Mouse (Mus musculus): ENCODE results near the gene Tmem30a.

The Tmem30a gene

DNA sequence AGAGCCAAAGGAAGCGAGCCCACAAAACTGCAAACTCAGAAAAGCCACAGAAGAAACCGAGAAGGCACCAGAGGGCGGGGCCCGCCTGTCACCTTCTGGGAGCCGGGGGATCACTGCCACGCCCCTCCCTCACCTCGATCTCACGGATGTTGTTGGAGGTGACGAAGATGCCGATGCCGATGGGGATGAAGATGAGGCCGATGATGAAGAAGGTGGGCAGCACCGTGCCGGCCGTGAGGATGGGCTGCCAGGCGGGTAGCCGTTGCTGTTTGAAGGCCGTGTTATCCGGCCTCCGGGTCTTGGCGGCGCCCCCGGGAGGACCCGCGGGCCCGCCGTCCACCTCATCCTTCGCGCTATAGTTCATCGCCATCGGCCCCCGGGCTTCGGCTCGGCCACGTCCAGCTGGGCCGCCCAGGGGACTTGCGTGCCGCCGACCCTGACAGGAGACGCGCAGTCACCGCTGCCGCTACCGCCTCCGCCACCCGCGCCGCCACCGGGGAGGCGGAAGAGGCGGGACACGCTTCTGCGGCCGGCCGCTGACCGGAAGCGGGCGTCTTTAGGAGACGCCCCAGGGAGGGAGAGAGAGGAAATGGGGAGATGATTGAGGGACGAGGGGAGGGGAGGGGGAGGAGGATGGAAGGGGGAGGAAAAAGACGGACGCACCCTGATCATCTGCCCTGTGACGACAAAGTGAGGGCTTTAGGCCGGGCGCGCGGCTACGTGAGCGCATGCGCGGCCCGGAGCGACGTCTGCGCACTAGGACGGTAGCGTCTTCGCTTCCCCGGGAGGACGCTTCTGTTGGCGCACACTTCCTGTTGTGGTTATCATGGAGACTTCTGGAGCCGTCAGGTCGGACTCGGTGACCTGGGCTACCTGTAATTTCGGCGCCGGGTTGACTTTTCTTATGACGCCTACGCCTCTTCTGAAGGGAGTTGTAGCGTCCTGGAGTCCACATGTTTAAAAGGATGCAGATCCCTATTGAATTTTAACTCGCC lies at the start of gene Tmem30a:
Gene Tmem30a, minus strand, starts transcription at position 667 of the 995 bp plus-strand sequence.
- in situ Hi-C loops (cut with MboI) = no loop called here

DNA sequence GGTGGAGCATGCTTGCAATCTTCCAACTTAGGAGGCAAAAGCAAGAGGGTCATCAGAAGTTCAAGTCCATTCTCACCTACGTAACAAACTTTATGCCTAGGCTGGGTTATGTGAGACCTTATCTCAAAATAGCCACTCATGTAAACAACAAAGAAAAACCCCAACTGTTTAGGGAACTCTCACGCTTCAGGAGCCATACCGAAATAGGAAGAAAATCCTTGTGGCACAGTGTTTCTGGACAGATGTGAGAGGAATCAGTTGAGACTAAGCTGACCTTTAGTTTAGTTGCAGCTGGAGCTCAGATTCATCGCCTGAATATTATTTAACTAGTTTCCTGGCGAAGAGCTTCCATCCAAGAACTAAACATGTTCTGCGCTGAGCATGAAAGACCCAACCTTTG lies 49.3 kb upstream of the Tmem30a start:
- in situ Hi-C loops (cut with MboI) = no loop called here

GRCm38 (mm10) chr9:79842028-79842427 lies 48.7 kb upstream of the Tmem30a start:
- in situ Hi-C loops (cut with MboI) = no loop called here

DNA sequence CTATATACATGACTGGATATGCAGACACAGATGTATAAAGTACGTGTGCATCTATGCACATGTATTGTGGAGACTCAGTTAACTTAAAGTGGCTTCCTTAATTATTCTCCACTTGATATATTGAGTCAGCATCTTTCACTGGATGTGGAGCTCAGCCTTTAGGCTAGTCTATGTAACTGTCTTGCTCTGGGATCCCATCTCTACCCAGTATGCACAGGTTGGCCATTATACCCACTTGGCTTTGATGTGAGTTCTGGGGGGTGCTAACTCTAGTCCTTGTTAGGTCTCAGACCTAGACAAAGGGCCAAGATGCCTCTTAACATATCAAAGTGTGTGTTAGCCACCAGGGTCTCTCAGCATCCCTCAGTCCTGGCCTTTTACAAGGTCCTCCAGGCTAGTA lies 38.0 kb upstream of the Tmem30a start:
- in situ Hi-C loops (cut with MboI) = no loop called here

DNA sequence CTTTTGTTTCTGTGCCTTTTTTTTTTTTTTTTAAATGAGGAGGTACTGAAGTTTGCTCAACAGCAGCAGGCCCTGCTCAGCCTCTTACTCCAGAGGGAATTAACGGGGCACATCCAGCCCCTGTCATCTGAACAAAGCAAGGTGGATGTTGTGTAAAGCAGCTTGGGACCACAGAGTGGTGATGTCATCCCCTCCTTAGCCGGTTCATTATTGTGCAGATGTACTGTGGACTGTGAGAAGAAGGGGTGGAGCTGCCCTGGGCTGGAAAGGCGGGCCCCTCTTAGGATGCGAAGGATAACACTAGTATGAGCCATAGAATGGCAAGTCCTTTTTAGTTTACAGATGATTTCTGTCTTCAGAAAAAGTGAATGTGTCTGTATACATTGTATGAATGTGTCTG lies 37.6 kb upstream of the Tmem30a start:
- in situ Hi-C loops (cut with MboI) = no loop called here

DNA sequence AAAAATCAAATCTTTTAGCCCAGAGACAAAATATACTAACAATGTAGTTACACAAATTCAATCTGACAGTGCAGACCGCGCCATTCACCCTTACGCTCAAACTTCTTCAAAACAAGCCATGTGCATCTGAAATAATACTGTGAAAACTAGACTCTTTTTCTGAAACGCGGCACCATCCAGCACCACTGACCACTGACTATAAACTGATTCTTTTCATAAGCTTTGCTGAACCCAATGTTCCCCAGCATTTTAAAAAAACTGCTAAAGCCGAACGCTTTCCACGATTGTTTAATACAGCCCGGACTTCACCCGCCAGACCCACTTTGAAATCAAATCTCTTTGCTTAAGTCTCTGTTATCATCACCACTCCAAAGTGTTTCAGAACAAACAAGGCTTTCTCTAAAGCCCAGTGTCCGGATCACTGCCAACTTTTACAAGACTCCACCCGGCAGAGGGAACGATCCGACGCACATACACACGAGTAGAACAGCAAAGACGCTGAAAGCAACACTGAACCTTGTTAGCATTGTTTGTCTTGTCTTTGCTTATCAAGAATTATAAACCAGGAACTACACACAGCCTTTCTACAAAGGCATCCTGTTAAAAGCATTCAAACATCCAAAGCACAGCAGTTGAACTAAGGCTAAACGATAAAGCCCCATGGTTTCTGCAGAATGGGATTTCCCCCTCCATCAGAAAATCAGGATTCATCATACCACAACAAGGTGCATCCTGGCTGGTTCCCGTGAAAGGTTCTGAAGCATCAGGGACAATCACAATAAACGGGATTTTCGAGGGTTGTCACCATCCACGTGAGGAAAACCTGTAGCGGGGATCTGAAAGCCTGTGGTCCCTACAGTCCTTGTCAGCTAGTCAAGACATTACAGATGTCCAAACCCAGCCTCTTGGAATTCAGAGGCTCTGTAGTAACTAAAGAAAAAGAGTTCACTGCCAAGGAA lies 36.8 kb upstream of the Tmem30a start:
- in situ Hi-C loops (cut with MboI) = no loop called here

- in situ Hi-C loops (cut with MboI) = no loop called here
These were observed 33.8 kb upstream of the Tmem30a start for GRCm38 (mm10) chr9:79827072-79827471.

GRCm38 (mm10) chr9:79825526-79825925 lies 32.2 kb upstream of the Tmem30a start:
- in situ Hi-C loops (cut with MboI) = no loop called here

DNA sequence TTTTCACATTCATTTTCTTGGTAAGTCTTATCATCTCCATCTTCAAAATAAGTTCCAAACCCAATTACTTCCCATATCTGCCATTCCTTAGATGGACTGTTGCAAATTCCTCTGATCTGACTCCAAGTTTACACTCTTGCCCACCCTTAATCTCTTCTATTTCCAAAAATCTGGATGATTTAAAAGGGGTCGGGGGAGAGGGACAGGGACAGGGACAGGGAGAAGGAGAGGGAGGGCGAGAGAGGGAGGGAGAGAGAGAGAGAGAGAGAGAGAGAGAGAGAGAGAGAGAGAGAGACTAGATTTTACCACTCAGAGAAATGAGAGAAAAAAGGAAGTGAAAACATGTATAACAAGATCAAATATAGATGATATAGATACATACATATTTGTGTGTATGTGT lies 30.5 kb upstream of the Tmem30a start:
- in situ Hi-C loops (cut with MboI) = loop anchor here (25.0 kb wide), 1 partner anchor 163 kb away; no protein-coding TSS in a partner anchor

DNA sequence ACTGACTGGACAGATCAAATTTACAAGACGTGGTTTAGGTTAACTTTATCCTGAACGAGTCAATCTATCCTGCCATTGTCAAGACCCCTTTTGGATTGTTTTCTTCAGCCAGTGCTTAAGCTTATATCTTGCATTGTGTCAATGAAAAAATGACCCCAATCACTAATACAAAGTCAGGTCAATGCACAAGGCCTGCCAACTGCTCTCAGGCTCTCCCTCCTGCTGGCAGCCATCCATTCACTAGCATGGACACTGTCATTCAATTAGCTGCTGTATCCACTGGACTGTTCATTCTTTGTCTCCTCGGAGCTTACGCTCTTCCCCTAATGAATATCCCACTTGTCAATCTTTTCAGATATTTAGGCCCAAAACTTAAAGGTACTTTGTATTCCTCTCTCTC lies 30.1 kb upstream of the Tmem30a start:
- in situ Hi-C loops (cut with MboI) = loop anchor here (25.0 kb wide), 1 partner anchor 164 kb away; no protein-coding TSS in a partner anchor

DNA sequence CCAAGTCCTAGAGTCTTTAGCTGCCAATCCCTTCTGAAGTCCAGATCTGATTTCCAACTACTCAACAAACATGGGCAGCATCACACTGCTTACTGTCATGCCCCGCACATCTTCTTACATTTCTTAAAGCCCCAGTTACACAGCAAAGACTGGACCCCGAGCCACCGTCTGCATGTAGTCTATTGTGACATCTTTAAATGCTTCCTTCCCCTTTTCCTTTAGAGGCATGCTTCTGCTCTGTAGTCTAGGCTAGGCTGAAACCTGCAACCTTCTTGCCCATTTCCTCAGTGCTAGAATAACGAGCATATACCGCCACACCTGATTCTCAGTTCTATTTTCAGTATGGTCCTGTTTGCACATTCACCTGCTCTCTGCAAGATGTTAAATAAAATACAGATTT lies 23.2 kb upstream of the Tmem30a start:
- in situ Hi-C loops (cut with MboI) = loop anchor here (25.0 kb wide), 1 partner anchor 171 kb away; no protein-coding TSS in a partner anchor

- in situ Hi-C loops (cut with MboI) = loop anchor here (25.0 kb wide), 1 partner anchor 171 kb away; no protein-coding TSS in a partner anchor
These were observed 22.7 kb upstream of the Tmem30a start for GRCm38 (mm10) chr9:79816013-79816412.

DNA sequence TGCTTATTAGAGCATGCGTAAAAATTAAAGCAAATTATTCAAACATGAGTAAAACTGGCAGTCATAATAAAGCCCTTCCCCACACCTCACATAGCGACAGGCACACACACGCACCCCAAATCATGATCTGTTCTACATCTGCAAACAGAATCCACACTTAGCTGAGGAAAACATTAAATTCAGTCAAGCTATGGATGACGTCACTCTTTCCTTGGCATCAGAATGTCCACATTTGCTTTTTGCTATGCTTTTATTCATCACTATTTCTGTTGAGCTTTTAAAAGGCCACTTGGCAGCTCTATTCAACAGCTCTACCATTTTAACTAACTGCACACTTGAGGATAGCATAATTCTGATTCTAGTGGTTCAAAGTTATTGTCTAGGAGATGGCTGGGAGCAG lies 21.3 kb upstream of the Tmem30a start:
- in situ Hi-C loops (cut with MboI) = loop anchor here (25.0 kb wide), 1 partner anchor 173 kb away; no protein-coding TSS in a partner anchor

GRCm38 (mm10) chr9:79810969-79811902 lies 17.9 kb upstream of the Tmem30a start:
- in situ Hi-C loops (cut with MboI) = loop anchor here (25.0 kb wide), 1 partner anchor 176 kb away; no protein-coding TSS in a partner anchor

DNA sequence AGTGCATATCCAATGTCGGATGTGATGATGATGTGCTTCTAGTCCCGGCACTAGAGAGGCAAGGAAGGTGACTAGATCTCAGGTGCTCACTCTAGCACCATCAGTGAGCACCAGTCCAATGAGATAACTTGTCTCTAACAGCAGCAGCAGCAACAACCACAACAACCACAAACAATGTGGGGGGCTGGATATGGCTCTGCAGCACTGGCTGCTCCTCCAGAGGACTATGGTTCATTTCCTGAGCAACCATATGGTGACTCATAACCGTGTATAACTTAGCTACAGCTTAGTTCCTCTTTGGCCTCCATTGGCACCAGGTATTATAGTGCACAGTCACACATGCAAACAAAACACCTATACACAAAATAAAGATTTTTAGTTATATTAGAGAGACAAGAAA lies 17.2 kb upstream of the Tmem30a start:
- in situ Hi-C loops (cut with MboI) = loop anchor here (25.0 kb wide), 1 partner anchor 177 kb away; no protein-coding TSS in a partner anchor

DNA sequence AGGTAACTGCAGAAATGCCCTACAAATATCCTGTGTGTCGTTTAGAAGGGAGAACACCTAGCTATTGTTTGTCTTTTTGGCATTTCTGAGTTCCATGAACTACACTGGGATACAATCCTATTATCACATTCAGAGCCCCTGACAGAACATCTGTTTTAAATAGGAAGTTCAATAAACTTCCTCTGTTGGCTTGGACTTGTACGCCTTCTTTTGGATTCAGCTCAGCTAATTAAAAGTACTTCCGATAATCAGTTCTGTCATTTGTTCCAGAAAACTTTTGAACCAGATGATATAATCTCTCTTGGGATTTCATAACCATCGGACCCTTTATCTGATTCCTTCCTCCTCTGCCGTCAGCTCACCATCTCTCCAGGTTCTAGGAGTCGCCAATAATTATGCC lies 16.1 kb upstream of the Tmem30a start:
- in situ Hi-C loops (cut with MboI) = loop anchor here (25.0 kb wide), 1 partner anchor 178 kb away; no protein-coding TSS in a partner anchor

GRCm38 (mm10) chr9:79807178-79807577 lies 13.9 kb upstream of the Tmem30a start:
- in situ Hi-C loops (cut with MboI) = loop anchor here (25.0 kb wide), 1 partner anchor 180 kb away; no protein-coding TSS in a partner anchor

DNA sequence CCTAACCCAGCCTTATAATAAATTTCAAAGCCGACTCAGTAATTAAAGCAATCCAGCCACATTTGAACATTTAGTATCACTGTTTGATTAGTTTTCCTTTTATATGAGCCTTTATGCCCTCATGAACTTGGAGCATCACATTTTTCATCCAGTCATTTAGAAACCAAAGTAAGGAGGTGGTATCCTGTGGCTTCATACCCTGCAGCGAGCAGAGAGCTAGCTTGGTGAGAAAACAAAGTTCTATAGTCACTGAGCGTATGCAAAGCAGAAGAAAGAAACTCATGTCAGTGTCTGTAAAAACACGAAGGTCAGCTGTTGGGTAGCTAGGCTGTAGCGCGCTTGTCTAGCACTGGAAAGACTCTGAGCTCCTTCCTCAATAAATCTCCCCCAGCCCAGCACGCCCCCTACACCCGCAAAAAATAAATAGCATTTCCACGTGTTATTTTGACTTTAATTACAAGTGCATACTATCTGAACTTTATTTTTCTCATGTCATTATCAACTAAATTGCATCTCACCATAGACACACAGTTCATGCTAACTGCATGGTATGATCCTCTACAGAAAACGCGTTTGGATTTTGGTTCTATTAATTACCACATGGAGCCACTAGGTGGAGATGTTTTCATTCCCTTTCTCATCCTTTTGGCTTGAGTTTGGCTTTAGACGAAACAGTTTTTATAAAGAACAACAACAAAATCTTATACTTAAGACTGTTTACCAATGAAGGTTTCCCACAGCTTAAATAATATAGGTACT lies 13.2 kb upstream of the Tmem30a start:
- in situ Hi-C loops (cut with MboI) = loop anchor here (25.0 kb wide), 1 partner anchor 181 kb away; no protein-coding TSS in a partner anchor

GRCm38 (mm10) chr9:79805426-79805825 lies 12.1 kb upstream of the Tmem30a start:
- in situ Hi-C loops (cut with MboI) = loop anchor here (25.0 kb wide), 1 partner anchor 182 kb away; no protein-coding TSS in a partner anchor
